Mouse (Mus musculus) yolk sac, embryonic 10.5 days (tissue): ENCODE measurements around the gene Gm10945.
A peak's percentile ranks its signal among the peaks of the same experiment; 100 is the strongest.

Experiments used
- DNase-seq: peaks from one replicate; pipeline ENCODE4 v3.0.0-alpha.2; 2017; ENCODE audit warnings: low spot score

Gene Gm10945

DNA sequence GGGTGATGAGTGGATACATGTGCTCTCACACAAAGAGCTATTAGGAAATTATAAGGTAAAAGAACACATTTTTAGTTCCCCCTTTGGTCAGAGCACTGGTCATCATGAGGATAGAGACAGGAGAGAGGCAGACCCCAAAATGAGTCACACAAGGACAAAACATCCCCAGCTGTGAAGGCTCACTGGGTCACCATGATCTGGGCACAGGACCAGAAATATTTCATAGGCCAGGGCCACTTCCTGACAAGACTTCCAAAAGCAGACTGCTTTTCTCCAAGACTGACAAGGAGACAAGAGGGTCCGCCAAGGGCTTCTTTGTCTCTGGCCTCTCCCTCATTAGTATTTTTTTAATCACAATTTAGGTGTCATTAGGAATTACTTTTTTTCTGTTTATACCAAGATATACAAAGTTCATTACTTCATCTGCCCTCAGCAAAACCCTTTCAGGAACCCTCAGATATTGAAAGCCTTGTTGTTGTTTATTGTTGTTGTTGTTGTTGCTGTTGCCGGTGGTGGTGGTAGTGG is at the start of gene Gm10945:
Gm10945 (minus strand) TSS at position 475 of the 525 bp plus-strand sequence.
- no peak for DNase-seq

DNA sequence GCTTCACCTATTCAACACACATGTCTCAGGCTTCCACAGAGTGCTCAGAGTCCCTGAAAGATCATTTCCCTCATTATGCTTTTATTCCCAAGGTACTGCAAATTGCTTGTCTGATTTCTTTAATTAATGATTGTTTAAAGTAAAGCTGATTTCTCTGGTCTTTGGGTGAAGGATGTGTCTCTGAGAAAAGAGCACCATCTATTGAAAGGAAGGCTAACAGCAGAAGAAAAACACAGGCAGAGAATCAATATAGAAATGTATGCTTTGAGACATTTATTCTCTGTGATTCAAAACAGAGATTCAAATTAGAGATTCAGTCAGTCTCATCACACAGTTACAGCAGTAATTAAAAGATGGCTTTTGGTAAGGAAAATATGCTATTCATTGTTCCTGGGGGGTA is 28.7 kb upstream of the Gm10945 start:
- DNase-seq, result no peak

DNA sequence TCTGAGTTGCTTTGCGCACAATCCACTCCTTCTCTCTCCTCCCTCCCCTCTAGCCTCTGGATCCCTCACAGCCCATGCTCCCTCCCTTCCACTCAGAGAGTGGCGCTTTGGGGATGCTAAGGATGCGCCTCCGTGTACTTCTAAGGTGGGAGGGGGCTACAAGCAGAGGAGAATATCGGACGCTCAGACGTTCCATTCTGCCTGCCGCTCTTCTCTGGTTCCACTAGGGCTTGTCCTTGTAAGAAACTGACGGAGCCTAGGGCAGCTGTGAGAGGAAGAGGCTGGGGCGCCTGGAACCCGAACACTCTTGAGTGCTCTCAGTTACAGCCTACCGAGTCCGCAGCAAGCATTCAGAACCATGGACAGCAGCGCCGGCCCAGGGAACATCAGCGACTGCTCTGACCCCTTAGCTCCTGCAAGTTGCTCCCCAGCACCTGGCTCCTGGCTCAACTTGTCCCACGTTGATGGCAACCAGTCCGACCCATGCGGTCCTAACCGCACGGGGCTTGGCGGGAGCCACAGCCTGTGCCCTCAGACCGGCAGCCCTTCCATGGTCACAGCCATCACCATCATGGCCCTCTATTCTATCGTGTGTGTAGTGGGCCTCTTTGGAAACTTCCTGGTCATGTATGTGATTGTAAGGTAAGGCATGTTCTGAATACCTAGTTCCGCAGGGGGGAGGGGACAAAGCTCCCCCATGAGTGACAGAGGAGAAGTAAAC is 27.1 kb upstream of the Gm10945 start:
- DNase-seq, result peak; percentile 37

DNA sequence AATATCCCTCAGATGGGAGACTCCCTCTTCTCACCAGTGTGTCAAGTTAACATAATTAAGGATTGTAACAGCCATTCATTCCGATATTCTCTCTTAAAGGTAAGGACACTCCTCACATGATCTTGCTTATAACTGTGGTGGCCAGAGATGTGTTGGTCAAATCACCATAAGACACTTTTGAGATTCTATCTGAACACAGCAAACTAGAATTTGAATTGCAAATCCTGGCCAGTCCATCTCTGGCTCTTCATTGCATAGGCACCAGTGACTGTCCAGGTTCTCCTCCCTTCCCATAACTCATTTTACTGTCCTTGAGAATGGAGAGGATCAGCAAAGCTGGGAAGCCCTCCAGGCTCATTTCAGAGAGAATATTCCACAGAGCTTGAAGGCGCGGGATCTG is 3.4 kb downstream of the Gm10945 start, which contains the start of gene Oprm1:
Oprm1 (plus strand) TSS at position 301 of the 400 bp plus-strand sequence.
- no peak for DNase-seq

DNA sequence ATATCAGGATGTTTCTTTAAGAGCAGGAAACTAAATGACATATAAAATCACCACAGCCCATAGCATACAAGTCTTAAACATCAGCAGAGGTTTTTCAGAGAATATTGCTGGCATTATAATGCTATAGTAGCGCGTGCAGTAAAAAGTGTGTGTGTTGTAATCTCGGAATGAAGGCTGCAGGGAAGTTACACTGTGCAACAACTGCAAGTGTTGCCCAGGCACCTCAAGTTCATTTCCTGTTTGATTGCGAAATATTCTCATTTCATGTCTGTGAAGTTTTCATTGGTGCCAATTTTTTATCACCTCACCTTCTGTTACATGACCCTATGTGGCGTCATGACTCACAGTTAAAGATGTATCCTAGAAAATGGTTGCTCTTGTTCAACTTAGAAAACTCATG is 8.2 kb downstream of the Gm10945 start:
- no peak for DNase-seq

DNA sequence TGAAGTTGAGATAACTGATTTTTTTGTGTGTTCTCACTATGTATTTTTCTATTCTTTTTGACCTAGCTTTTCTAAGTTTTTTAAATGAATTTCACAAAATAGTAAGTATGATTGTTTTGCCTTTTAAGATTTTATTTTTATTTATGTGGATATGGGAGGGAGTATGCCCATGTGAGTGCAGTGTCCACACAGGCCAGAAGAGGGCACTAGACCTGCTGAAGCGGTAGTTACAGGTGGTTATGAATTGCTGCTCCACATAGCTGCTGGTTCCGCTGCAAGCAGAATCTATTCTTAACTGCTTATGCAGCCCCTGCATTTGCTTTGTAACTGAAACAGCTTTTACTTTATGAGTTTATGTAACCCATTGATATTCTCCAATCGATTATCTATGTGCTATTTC is 33.1 kb downstream of the Gm10945 start:
- no peak for DNase-seq

DNA sequence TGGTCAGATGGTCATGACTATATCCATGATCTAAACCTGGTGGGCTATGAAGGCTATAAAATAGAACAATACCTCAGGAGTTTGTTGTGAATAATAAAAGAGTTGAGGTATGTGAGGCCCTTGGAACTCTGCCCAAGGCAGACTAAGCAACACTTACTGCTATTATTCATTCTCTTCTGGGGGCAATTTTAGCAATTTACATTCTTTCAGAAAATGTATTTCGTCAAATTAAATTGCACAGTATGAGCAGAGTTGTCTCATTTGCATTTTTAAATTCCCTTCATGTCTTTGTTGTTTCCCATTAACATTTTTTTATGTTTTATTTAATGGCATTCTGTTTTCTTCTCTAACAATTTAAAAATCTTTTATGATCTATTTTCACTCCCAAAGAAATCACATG is 37.8 kb downstream of the Gm10945 start:
- no peak for DNase-seq

DNA sequence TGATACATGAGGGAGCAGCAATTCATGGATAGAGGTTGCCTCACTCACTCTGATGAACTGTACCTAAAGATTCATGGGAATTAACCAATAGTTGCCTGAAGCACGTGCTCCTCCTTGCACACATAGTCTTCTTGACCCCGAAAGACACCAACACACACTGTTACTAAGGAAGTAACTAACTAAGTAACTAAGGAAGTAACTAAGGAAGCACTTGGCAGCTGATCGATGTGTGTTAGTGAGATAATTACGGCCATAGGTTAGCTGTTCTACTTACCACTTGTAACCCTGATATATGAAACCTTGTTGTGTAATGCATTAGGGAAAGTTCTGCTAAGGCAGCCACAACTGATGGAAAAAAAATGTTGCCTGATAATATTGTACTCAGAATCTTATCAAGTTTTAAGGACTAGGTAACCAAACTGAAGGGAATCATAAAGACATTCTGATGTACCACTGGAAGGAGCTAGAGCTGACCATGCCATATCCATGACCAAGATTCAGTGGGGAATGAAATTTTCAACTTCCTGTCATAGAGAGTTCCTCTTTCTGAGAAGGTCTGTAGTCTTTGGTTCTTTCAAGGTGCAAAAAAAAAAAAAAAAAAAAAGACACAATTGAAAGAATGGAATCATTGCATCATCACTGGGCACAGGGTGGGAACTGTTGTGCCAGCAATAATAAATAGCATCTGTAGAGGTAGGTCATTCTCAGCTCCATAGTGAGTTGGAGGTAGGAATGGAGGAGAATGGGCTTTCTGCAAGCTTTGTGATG is 44.2 kb downstream of the Gm10945 start:
- no peak for DNase-seq

DNA sequence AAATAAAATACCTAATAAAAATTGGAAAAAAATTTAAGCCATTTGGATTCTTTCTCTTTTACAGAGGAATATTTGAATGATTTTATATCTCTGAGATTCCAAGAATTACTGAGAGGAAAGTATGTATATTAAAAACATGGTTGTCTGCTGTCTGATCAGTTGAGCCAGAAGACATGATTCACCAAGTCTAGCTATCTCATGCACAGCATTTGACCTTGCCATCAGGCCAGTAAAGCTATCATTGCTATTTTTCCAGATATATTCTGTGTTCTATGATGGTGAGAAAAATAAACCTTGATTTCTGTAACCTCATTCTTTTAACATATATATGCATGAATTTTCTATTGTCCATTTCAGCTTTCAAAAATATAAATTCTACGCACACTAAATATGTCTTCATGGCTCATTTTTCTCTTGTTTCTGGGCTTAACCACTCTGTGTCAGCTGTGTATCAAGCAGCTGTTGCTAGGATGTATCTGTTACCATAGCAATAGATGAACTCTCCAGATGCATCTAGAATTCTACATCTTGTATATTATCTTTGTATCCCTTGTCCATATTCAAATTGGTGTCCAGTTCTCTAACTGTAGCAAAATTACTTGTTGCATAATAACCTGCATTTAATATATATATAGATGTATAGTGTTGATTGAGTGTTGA is 56.2 kb downstream of the Gm10945 start:
- DNase-seq, result no peak

DNA sequence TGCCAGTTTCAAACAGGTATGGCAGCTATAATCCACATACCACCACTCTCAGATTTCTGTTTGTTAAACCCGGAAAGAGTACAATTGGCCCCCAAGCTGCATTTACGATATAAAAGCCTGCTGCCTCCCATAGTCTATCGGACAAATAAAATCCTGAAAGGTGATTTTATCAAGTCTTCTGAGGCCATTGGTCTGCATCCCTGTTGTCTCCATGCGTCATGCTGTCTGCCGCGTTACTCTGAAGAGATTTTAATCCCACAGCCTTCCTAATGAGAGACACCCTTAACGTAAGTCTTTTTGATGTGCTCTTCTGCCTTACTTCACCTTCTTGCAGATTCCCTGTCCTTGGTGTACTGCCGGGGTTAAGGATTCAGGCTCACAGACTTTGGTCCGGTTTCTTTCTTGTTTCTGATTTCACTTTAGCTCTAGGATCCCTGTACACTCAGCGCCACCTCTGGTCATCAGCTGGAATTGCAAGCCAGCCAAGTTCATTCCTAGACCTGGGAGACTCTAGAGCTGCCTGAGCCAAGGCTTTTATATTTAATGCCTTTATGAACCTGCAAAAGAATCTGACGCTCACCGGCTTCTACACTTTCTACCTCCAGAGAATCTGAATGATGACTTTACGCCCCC is 67.2 kb downstream of the Gm10945 start:
- peak; percentile 5 for DNase-seq
